Mouse (Mus musculus) liver, embryonic 12.5 days (tissue): Measurements from ENCODE around the gene Txnrd1. TPM values are rescaled to one million over a fixed set of nuclear protein-coding genes. Genes with fewer than 3 reads are reported as not detected.

Experiments
- ATAC-seq: fragments of 200-750 bp; cut with Nextera tagmentation; 2 replicates; pipeline ENCODE4 v1.8.0; 2017; ENCODE audit warnings: moderate number of reproducible peaks, mild to moderate bottlenecking, moderate library complexity
- H3K27ac ChIP-seq: fragments of 300-500 bp; sonication (generic); 2 replicates; pipeline ENCODE4 v1.5.1; 2016; ENCODE audit warnings: mild to moderate bottlenecking
- H3K27me3 ChIP-seq: fragments of 300-500 bp; sonication (generic); replicated peaks from 2 replicates; pipeline ENCODE4 v1.6.1; 2016; ENCODE audit warnings: mild to moderate bottlenecking, moderate library complexity
- H3K36me3 ChIP-seq: fragments of 300-500 bp; sonication (generic); 2 replicates; pipeline ENCODE4 v1.6.1; 2016; ENCODE audit warnings: mild to moderate bottlenecking, moderate library complexity
- H3K4me1 ChIP-seq: fragments of 300-500 bp; sonication (generic); 2 replicates; pipeline ENCODE4 v1.6.1; 2016
- H3K4me2 ChIP-seq: fragments of 300-500 bp; sonication (generic); 2 replicates; pipeline ENCODE4 v1.6.1; 2016; ENCODE audit warnings: mild to moderate bottlenecking, moderate library complexity
- H3K4me3 ChIP-seq: fragments of 300-500 bp; sonication (generic); 2 replicates; pipeline ENCODE4 v1.5.1; 2016; ENCODE audit warnings: mild to moderate bottlenecking, moderate library complexity
- H3K9ac ChIP-seq: fragments of 300-500 bp; sonication (generic); 2 replicates; pipeline ENCODE4 v1.6.1; 2016; ENCODE audit warnings: mild to moderate bottlenecking, moderate library complexity
- H3K9me3 ChIP-seq: fragments of 300-500 bp; sonication (generic); replicated peaks from 2 replicates; pipeline ENCODE4 v1.6.1; 2016; ENCODE audit warnings: mild to moderate bottlenecking, moderate library complexity
- WGBS: fragments of 180-500 bp; shearing (Covaris S2); methylation state at CpG from one replicate; pipeline ENCODE4 v1.1.7; 2016; ENCODE audit not compliant: insufficient replicate concordance; 5-methylcytosine and 5-hydroxymethylcytosine counted together
- polyA plus RNA-seq: library from polyadenylated mRNA; unstranded; fragments of >200 nt; fragmentation: Nextera tagmentation; extraction: Ambion mirVana; gene quantifications from 2 replicates; pipeline ENCODE4 v1.2.1, GENCODE M21; 2016

Gene Txnrd1
- polyA plus RNA-seq, 1 experiment from 2014 or later, result 108 TPM

GRCm38 (mm10) chr10:82935018-82935633 lies 101.4 kb downstream of the Txnrd1 start:
- H3K27ac ChIP-seq, result no peak overlapping the region
- H3K36me3 ChIP-seq, result no peaks in the 10 kb centered on the region
- H3K27me3 ChIP-seq, result peaks cover 5% of the 10 kb centered on the region; the same call in 1 of the 2 replicates
- 0 out of 2 replicates have a peak, but pooled peaks cover 9% of the 10 kb centered on the region for H3K9me3 ChIP-seq
- 60% methylated on average over 13 of the region's 13 CpGs for whole genome bisulfite sequencing
- no peak for ATAC-seq
- no peaks in the 10 kb centered on the region for H3K4me1 ChIP-seq
- no peak overlapping the region for H3K9ac ChIP-seq
- H3K4me3 ChIP-seq, result no peak overlapping the region
- no peak overlapping the region for H3K4me2 ChIP-seq

GRCm38 (mm10) chr10:82935774-82936173 lies 102.0 kb downstream of the Txnrd1 start:
- H3K27ac ChIP-seq, result no peak overlapping the region
- no peaks in the 10 kb centered on the region for H3K36me3 ChIP-seq
- H3K27me3 ChIP-seq, result peaks cover 5% of the 10 kb centered on the region; the same call in 1 of the 2 replicates
- 72% methylated on average over 6 of the region's 6 CpGs for WGBS
- no peak overlapping the region for H3K4me3 ChIP-seq
- H3K9ac ChIP-seq, result no peak overlapping the region
- H3K4me1 ChIP-seq, result no peaks in the 10 kb centered on the region
- no peak for ATAC-seq
- H3K9me3 ChIP-seq, result 0 out of 2 replicates have a peak, but pooled peaks cover 9% of the 10 kb centered on the region
- no peak overlapping the region for H3K4me2 ChIP-seq

Other genes starting within 250 kb of the Txnrd1 start
- gene 1190007I07Rik, start 210.7 kb upstream of the Txnrd1 start, polyA plus RNA-seq, result 55.1 and 58.8 TPM in 2 replicates
- 74.1 and 79.9 TPM in 2 replicates for gene Tdg, start 204.1 kb upstream of the Txnrd1 start, polyA plus RNA-seq
- 0.44 and 0.74 TPM in 2 replicates for gene Glt8d2, start 143.3 kb upstream of the Txnrd1 start, polyA plus RNA-seq
- gene Hcfc2, start 137.8 kb upstream of the Txnrd1 start, polyA plus RNA-seq, result 18.1 and 20.2 TPM in 2 replicates
- 39.4 and 40.4 TPM in 2 replicates for gene Nfyb, start 69.8 kb upstream of the Txnrd1 start, polyA plus RNA-seq
- gene Eid3, start 32.7 kb downstream of the Txnrd1 start, polyA plus RNA-seq, result 0.19 and 0.39 TPM in 2 replicates
- 1.9 TPM in 2 replicates for gene Chst11, start 151.5 kb downstream of the Txnrd1 start, polyA plus RNA-seq